Mouse (Mus musculus) embryonic facial prominence, embryonic 11.5 days (tissue): Measurements from ENCODE around the gene Klrb1b. TPM values are rescaled to one million over a fixed set of nuclear protein-coding genes. Genes with fewer than 3 reads are reported as not detected.
"Not testable (repeated sequence)": the region's sequence is repeated elsewhere in the genome, so short reads cannot be mapped to it uniquely, and the experiment has no call there.

Source experiments
- ATAC-seq: fragments of 200-750 bp; cut with Nextera tagmentation; replicated peaks from 2 replicates; pipeline ENCODE4 v1.8.0; 2017; ENCODE audit warnings: low read depth; ENCODE audit not compliant: insufficient number of reproducible peaks, low FRiP score, low TSS enrichment
- DNase-seq: peaks from one replicate; pipeline ENCODE4 v3.0.0-alpha.2; 2015; ENCODE audit warnings: low spot score
- H3K27ac ChIP-seq: fragments of 300-500 bp; sonication (generic); replicated peaks from 2 replicates; pipeline ENCODE4 v1.5.1; 2014; ENCODE audit warnings: mild to moderate bottlenecking, low read depth, low read length, control low read depth
- H3K27me3 ChIP-seq: fragments of 300-500 bp; sonication (generic); 2 replicates; pipeline ENCODE4 v1.6.1; 2014; ENCODE audit warnings: mild to moderate bottlenecking, low read length, moderate library complexity, mixed read lengths; ENCODE audit not compliant: control insufficient read depth, insufficient read depth
- H3K36me3 ChIP-seq: fragments of 300-500 bp; sonication (generic); replicated peaks from 2 replicates; pipeline ENCODE4 v1.6.1; 2014; ENCODE audit warnings: low read depth, mild to moderate bottlenecking, low read length, moderate library complexity, mixed read lengths; ENCODE audit not compliant: control insufficient read depth, insufficient read depth
- H3K4me1 ChIP-seq: fragments of 300-500 bp; sonication (generic); 2 replicates; pipeline ENCODE4 v1.6.1; 2014; ENCODE audit warnings: low read length, mixed read lengths; ENCODE audit not compliant: control insufficient read depth, insufficient read depth
- H3K4me2 ChIP-seq: fragments of 300-500 bp; sonication (generic); 2 replicates; pipeline ENCODE4 v1.6.1; 2014; ENCODE audit warnings: low read depth, mild to moderate bottlenecking, control low read depth, low read length, moderate library complexity
- H3K4me3 ChIP-seq: fragments of 300-500 bp; sonication (generic); 2 replicates; pipeline ENCODE4 v1.5.1; 2014; ENCODE audit warnings: low read depth, low read length, control low read depth
- H3K9ac ChIP-seq: fragments of 300-500 bp; sonication (generic); replicated peaks from 2 replicates; pipeline ENCODE4 v1.6.1; 2014; ENCODE audit warnings: mild to moderate bottlenecking, control low read depth, low read length
- H3K9me3 ChIP-seq: fragments of 300-500 bp; sonication (generic); replicated peaks from 2 replicates; pipeline ENCODE4 v1.6.1; 2016; ENCODE audit warnings: mild to moderate bottlenecking, low read length, inconsistent platforms, mixed read lengths; ENCODE audit not compliant: control insufficient read depth
- WGBS: fragments of 180-500 bp; shearing (Covaris S2); extraction: QIAGEN DNeasy Blood & Tissue Kit; methylation state at CpG from one replicate; pipeline ENCODE4 v1.1.7; 2014; 5-methylcytosine and 5-hydroxymethylcytosine counted together
- polyA plus RNA-seq: library from polyadenylated mRNA; unstranded; fragments of >200 nt; fragmentation: Nextera tagmentation; extraction: Ambion mirVana; gene quantifications from 2 replicates; pipeline ENCODE4 v1.2.1, GENCODE M21; 2014

Gene Klrb1b
- polyA plus RNA-seq, 1 experiment from 2014 or later, result not detected

DNA sequence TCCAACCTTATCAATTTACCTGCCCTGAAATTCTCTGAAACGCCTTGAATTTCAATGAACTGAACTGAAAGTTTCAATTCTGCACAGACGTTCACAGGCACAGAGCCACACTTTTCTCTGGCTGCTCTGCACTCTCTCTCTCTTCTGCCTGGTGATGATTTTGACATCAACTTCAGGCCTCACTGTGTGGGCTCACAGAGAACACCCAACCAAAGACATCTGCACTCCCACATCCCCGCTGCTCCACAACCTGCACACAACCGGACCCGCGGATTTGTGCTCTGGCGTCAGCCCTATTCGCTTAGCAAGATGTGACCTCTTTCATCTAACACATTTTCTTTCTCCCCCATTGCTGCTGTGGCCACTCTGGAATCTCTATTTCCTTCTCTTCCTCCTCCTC, 18.0 kb upstream of the Klrb1b start:
- 28% methylated on average over 8 of the region's 8 CpGs for WGBS
- H3K4me1 ChIP-seq, result 0 out of 2 replicates have a peak, but pooled peaks cover 2% of the 10 kb centered on the region
- H3K27me3 ChIP-seq, result no peaks in the 10 kb centered on the region
- peak overlapping the region; percentile 30; the same call in 1 of the 2 replicates for H3K4me2 ChIP-seq
- ATAC-seq, result no peak
- no peak for DNase-seq
- no peak overlapping the region for H3K27ac ChIP-seq
- H3K9me3 ChIP-seq, result no peaks in the 10 kb centered on the region
- 0 out of 2 replicates have a peak overlapping the region, but pooled peaks have one; percentile 18 for H3K9ac ChIP-seq
- H3K36me3 ChIP-seq, result no peaks in the 10 kb centered on the region
- peak overlapping the region; percentile 81 for H3K4me3 ChIP-seq

DNA sequence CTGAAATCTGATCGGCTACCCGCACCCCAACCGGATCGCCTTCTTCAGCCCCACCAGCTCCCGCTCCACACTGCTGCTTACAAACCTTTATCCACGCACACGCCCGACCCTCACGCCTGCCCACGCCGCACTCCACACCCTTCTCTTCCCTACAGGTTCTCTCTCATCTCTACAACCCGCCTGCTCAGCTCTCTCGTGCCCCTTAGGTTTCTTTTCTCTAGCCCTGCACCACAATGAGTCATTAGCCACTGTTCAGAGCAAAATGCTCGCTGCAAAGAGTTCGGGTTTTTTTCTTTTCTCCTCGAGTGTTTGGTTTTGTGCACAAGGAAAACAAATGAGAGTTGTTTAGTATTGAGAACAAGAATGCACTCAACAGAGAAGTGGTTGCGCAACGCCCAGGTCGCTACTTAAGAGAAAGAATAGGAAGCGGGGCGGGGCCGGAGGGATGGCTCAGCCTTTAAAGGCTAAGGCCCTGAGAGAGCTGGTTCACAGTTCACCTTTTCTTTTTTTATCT, 17.4 kb upstream of the Klrb1b start:
- H3K36me3 ChIP-seq, result no peaks in the 10 kb centered on the region
- 0 out of 2 replicates have a peak, but pooled peaks cover 2% of the 10 kb centered on the region for H3K4me1 ChIP-seq
- WGBS, result under 1% methylated on average over 22 of the region's 22 CpGs
- ATAC-seq (peak; percentile 45), DNase-seq (peak; percentile 82)
- peak overlapping the region; percentile 14; the same call in 1 of the 2 replicates for H3K27ac ChIP-seq
- peak overlapping the region; percentile 54 for H3K4me2 ChIP-seq
- H3K27me3 ChIP-seq, result no peaks in the 10 kb centered on the region
- H3K4me3 ChIP-seq, result peak overlapping the region; percentile 81
- peak overlapping the region; percentile 51 for H3K9ac ChIP-seq
- no peaks in the 10 kb centered on the region for H3K9me3 ChIP-seq

- no peaks in the 10 kb centered on the region for H3K9me3 ChIP-seq
- under 1% methylated on average over 44 of the region's 44 CpGs for WGBS
- ATAC-seq (peak; percentile 74), DNase-seq (peak; percentile 96)
- H3K4me1 ChIP-seq, result 0 out of 2 replicates have a peak, but pooled peaks cover 2% of the 10 kb centered on the region
- peak overlapping the region; percentile 81 for H3K4me3 ChIP-seq
- peak overlapping the region; percentile 56 for H3K27ac ChIP-seq
- peak overlapping the region; percentile 64 for H3K4me2 ChIP-seq
- H3K36me3 ChIP-seq, result no peaks in the 10 kb centered on the region
- no peaks in the 10 kb centered on the region for H3K27me3 ChIP-seq
- H3K9ac ChIP-seq, result peak overlapping the region; percentile 83
Observed at GRCm38 (mm10) chr6:128842945-128843478, 16.9 kb upstream of the Klrb1b start.

DNA sequence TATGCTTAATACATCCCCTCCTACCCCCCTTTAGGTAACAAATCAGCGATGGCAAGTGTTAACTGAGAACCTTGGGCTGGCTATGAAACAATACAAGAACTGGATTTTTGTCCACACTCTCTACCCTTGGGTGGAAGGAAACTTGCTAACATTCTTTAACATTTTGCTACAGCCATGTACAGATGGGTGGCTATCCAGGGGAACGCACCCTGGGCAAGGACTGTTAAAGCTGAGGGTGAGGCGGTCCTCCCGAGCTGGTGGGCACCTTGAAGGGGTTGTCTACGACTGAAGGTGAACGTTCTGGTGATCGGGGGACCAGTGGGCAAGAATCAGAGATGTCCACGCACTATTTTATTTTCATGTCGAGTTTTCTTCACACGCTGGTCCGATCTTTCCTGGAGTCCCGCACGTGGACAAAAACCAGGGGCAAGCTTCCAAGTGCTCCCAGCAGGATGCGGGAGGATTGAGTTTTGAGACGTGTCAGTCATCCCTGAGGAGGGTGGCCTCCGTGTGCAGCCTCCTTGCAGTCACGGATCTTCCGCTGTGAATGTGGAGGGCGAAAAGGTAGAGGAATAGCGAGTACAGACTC, 16.3 kb upstream of the Klrb1b start:
- peak overlapping the region; percentile 81 for H3K4me3 ChIP-seq
- peak overlapping the region; percentile 64 for H3K4me2 ChIP-seq
- DNase-seq (peak; percentile 36), ATAC-seq (no peak)
- H3K9me3 ChIP-seq, result no peaks in the 10 kb centered on the region
- H3K4me1 ChIP-seq, result 0 out of 2 replicates have a peak, but pooled peaks cover 2% of the 10 kb centered on the region
- WGBS, result under 1% methylated on average over 20 of the region's 20 CpGs
- peak overlapping the region; percentile 83 for H3K9ac ChIP-seq
- H3K27me3 ChIP-seq, result no peaks in the 10 kb centered on the region
- H3K36me3 ChIP-seq, result no peaks in the 10 kb centered on the region
- peak overlapping the region; percentile 56 for H3K27ac ChIP-seq

DNA sequence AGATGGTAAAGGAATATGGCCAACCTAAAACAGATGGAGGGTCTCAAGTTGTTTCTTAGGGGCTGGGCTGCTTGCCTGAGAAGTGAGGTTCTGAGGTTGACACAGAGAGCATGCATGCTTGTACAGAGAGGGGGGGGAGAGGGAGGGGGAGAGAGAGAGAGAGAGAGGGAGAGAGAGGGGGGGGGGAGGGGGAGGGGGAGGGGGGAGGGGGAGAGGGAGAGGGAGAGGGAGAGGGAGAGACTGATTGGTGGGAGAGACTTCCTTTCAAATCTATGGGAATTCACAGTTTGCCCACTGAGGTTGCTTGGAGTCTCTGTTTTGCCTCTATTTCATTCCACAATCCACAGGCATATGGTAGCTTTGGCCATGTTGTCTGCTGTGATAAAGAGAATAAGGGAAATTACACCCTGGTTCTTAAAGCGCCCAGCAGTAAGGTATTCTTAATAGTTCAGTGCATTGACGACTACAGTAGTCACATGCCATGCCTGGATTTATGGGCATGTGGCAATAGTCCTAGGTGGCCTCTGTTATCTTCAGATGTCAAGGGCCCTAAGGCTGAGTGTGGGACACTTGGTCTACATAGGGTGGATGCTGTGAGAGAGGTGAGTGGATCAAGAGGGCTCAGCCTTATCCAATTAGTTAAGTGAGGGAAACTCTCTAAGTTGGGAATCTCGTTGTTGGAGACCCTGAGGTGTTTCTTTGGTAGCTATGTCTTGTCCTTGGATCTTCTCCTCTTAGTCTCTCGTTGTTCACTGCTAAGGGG, 15.4 kb upstream of the Klrb1b start:
- WGBS, result 38% methylated on average over 4 of the region's 4 CpGs
- ATAC-seq, result no peak
- Histone ChIP-seq H3K36me3 (no peaks in the 10 kb centered on the region), H3K9me3 (no peaks in the 10 kb centered on the region), H3K27ac (no peak overlapping the region), H3K9ac (no peak overlapping the region), H3K27me3 (no peaks in the 10 kb centered on the region), H3K4me3 (no peak overlapping the region), H3K4me2 (peak overlapping the region; percentile 64; the same call in 1 of the 2 replicates), H3K4me1 (0 out of 2 replicates have a peak, but pooled peaks cover 2% of the 10 kb centered on the region)
- no peak for DNase-seq

DNA sequence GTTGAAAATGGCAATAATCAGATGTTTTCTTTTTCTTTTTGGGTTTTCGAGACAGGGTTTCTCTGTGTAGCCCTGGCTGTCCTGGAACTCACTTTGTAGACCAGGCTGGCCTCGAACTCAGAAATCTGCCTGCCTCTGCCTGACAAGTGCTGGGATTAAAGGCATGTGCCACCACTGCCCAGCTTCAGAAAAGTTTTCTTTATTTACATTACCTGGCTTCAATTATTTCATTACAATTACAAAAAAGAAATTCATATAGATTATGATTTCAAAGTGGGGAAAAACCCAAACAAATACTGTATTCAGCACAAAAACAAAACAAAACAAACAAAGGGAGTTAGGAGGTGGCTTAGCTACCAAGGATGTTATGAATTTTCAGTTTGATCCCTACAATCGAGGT, 14.5 kb upstream of the Klrb1b start:
- not testable (repeated sequence) for H3K4me3 ChIP-seq, H3K4me1 ChIP-seq, H3K9ac ChIP-seq, H3K36me3 ChIP-seq, H3K4me2 ChIP-seq, DNase-seq, H3K27me3 ChIP-seq, H3K9me3 ChIP-seq, ATAC-seq, H3K27ac ChIP-seq
- 78% methylated on average over 3 of the region's 3 CpGs for WGBS

- Histone ChIP-seq H3K9ac (no peak overlapping the region), H3K27ac (no peak overlapping the region), H3K9me3 (no peaks in the 10 kb centered on the region), H3K27me3 (no peaks in the 10 kb centered on the region), H3K4me2 (peak overlapping the region; percentile 44; the same call in 1 of the 2 replicates), H3K4me3 (peak overlapping the region; percentile 66), H3K4me1 (0 out of 2 replicates have a peak, but pooled peaks cover 2% of the 10 kb centered on the region), H3K36me3 (no peaks in the 10 kb centered on the region)
- peak; percentile 10 for DNase-seq
- WGBS, result 60% methylated on average over 7 of the region's 7 CpGs
- no peak for ATAC-seq
Observed at GRCm38 (mm10) chr6:128839921-128840320, 13.8 kb upstream of the Klrb1b start.
